Mouse (Mus musculus): ENCODE results near the gene Paqr8. TPM values are rescaled to one million over a fixed set of nuclear protein-coding genes. Genes with fewer than 3 reads are reported as not detected.
A peak's percentile ranks its signal among the peaks of the same experiment; 100 is the strongest.
"Not testable (repeated sequence)": the region's sequence is repeated elsewhere in the genome, so short reads cannot be mapped to it uniquely, and the experiment has no call there.

The Paqr8 gene
- polyA plus RNA-seq, 1 experiment from 2014 or later = 26.7 TPM

DNA sequence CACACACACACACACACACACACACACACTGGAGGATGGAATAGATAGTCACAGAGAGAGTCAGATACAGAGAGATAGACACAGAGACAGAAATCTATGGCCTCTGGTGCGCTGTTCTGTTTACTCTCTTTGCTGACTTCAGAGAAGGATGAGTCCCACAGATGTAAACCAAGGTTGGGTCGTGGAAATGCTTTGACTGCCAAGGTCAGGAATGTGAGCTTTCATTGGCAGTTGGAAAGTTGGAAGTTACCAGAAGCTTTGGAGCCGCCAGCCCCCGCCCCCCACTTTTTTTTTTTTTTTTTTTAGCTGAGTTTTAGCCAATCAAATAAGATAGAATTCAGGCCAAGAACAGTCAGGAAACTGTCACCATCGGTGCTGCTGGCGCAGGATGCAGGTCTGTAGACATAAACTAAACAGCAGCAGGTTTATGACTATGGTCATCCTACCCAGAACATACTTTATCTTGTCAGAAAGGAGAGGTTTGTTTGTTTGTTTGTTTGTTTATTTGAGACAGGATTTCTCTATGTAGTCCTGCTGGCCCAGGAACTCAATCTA, 27.2 kb downstream of the Paqr8 start:
- WGBS = 94% methylated on average over 6 of the region's 6 CpGs
- DNase-seq (no peak), ATAC-seq (ENCODE audit: low FRiP score, low TSS enrichment) (no peak)
- H3K4me3 ChIP-seq (replicated peaks; ENCODE audit: low read depth, low read length) = no peak overlapping the region
- H3K4me2 ChIP-seq (ENCODE audit: low read length) = no peak overlapping the region
- no peak overlapping the region for H3K27ac ChIP-seq (replicated peaks; ENCODE audit: low read depth, low read length)
- no peaks in the 10 kb centered on the region for H3K27me3 ChIP-seq (ENCODE audit: control insufficient read depth, insufficient read depth, low read length)
- no peaks in the 10 kb centered on the region for H3K4me1 ChIP-seq (ENCODE audit: control insufficient read depth, insufficient read depth, low read length)
- no peak overlapping the region for H3K9ac ChIP-seq (replicated peaks; ENCODE audit: low read length)
- H3K9me3 ChIP-seq (ENCODE audit: control insufficient read depth, low read length) = no peaks in the 10 kb centered on the region
- no peaks in the 10 kb centered on the region for H3K36me3 ChIP-seq (ENCODE audit: control insufficient read depth, insufficient read depth, low read length)

DNA sequence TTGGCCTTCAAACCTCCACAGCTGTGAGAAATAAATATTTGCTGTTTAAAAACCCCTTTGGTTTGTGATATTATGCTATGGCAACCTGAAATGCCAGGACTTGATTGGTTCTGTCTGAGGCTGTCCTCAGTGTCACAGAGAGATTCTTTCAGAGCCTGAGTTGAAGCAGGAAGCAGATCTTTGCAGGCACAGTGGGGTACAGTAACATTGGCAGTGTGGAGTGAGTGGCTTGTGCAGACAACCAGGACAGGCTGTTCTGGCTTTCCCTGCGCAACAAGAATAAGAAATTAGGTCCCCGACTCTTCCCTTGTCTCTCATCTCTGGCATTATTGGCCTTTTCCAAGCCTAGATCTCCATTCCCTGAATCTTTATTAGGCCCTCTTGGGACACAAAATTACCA, 29.3 kb downstream of the Paqr8 start:
- H3K36me3 ChIP-seq (ENCODE audit: control insufficient read depth, insufficient read depth, low read length) = no peaks in the 10 kb centered on the region
- no peak overlapping the region for H3K4me3 ChIP-seq (replicated peaks; ENCODE audit: low read depth, low read length)
- ATAC-seq (ENCODE audit: low FRiP score, low TSS enrichment) (no peak), DNase-seq (no peak)
- 0 out of 2 replicates have a peak, but pooled peaks cover 3% of the 10 kb centered on the region for H3K4me1 ChIP-seq (ENCODE audit: control insufficient read depth, insufficient read depth, low read length)
- H3K27ac ChIP-seq (replicated peaks; ENCODE audit: low read depth, low read length) = no peak overlapping the region
- WGBS = 82% methylated on average over 2 of the region's 2 CpGs
- H3K9me3 ChIP-seq (ENCODE audit: control insufficient read depth, low read length) = no peaks in the 10 kb centered on the region
- no peaks in the 10 kb centered on the region for H3K27me3 ChIP-seq (ENCODE audit: control insufficient read depth, insufficient read depth, low read length)
- no peak overlapping the region for H3K4me2 ChIP-seq (ENCODE audit: low read length)
- no peak overlapping the region for H3K9ac ChIP-seq (replicated peaks; ENCODE audit: low read length)

DNA sequence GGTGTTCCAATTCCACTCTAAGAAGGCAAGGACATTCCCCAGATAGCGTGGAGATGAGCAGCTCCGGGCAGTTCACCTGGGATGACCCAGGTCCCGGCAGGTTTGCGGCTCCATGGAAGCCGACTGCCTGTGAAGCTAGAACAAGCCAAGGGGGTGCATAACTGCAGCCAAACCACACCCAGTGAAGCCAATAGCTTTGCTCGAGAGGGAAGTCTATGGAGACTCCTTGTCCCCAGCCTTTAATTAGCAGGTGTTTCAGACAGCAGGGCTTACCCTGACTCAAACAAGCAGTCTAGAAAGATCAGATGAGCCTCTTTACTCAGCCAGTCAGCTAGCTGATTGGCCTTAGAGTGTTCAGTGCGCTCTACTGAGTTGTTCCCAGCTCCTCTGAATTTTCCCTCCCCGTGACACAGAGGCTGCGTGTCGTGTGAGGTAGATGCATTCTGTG, 30.7 kb downstream of the Paqr8 start:
- ATAC-seq (ENCODE audit: low FRiP score, low TSS enrichment) (no peak), DNase-seq (no peak)
- Histone ChIP-seq H3K27ac (replicated peaks; ENCODE audit: low read depth, low read length) (peak overlapping the region; percentile 2; the same call in 1 of the 2 replicates), H3K27me3 (ENCODE audit: control insufficient read depth, insufficient read depth, low read length) (no peaks in the 10 kb centered on the region), H3K4me1 (ENCODE audit: control insufficient read depth, insufficient read depth, low read length) (0 out of 2 replicates have a peak, but pooled peaks cover 3% of the 10 kb centered on the region), H3K4me2 (ENCODE audit: low read length) (no peak overlapping the region), H3K36me3 (ENCODE audit: control insufficient read depth, insufficient read depth, low read length) (no peaks in the 10 kb centered on the region), H3K9me3 (ENCODE audit: control insufficient read depth, low read length) (no peaks in the 10 kb centered on the region), H3K9ac (replicated peaks; ENCODE audit: low read length) (no peak overlapping the region), H3K4me3 (replicated peaks; ENCODE audit: low read depth, low read length) (no peak overlapping the region)
- WGBS = 77% methylated on average over 10 of the region's 10 CpGs

DNA sequence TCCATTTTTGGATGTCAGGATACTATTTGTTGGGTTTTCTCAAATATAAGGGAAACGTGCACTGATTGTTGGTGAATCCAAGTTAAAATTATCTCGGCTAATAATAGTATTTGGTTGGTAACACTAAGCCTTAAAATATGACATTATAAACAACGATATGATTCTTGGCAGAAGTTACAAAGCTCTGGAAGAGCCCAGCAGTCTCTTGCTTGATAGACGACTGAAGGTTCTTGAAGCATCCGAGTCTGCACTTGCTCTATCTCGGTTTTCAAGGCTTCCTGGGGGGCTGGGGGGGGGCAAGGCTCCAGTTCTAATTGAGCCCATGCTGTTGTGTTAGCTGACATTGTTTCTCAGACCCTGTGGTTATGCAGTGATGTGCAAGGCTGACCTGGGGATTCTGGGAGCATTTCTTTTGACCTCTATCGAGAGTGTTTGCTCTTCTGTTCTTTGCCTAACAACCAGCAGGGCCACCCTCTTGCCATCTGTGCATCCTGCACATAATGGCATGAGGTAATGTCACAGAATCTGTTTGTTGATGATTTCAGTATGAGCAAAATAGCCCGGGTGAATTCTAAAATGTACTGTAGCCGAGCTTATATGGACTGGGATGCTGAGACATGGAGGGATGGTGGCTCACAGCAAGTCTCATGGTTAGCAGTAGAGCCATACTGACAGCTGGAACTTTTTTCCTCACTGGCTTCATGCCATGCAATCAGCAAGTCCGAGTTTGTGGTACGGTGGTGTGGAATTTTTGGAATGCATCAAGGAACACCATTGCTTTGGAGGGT, 32.4 kb downstream of the Paqr8 start:
- Histone ChIP-seq H3K4me2 (ENCODE audit: low read length) (no peak overlapping the region), H3K9me3 (ENCODE audit: control insufficient read depth, low read length) (no peaks in the 10 kb centered on the region), H3K27ac (replicated peaks; ENCODE audit: low read depth, low read length) (0 out of 2 replicates have a peak overlapping the region, but pooled peaks have one; percentile 41), H3K9ac (replicated peaks; ENCODE audit: low read length) (no peak overlapping the region), H3K27me3 (ENCODE audit: control insufficient read depth, insufficient read depth, low read length) (no peaks in the 10 kb centered on the region), H3K36me3 (ENCODE audit: control insufficient read depth, insufficient read depth, low read length) (no peaks in the 10 kb centered on the region), H3K4me3 (replicated peaks; ENCODE audit: low read depth, low read length) (no peak overlapping the region), H3K4me1 (ENCODE audit: control insufficient read depth, insufficient read depth, low read length) (0 out of 2 replicates have a peak, but pooled peaks cover 3% of the 10 kb centered on the region)
- WGBS = 69% methylated on average over 11 of the region's 11 CpGs
- DNase-seq (no peak), ATAC-seq (ENCODE audit: low FRiP score, low TSS enrichment) (no peak)

DNA sequence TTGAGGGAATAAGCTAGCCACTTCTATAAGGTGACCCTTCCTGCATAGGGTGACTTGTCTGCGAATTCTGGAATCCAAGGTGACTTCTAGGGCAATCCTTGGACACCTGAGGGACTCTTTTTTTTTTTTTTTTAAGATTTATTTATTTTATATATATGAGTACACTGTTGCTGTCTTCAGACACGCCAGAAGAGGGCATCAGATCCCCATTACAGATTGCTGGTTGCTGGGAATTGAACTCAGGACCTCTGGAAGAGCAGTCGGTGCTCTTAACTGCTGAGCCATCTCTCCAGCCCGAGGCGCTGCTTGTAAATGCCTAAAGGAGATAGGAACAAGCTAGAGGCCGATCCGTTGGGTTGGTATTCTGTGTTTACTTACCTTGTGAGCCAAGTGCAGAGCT, 34.9 kb downstream of the Paqr8 start:
- ATAC-seq (ENCODE audit: low FRiP score, low TSS enrichment); H3K4me1 ChIP-seq (ENCODE audit: control insufficient read depth, insufficient read depth, low read length); DNase-seq; H3K9me3 ChIP-seq (ENCODE audit: control insufficient read depth, low read length); H3K27me3 ChIP-seq (ENCODE audit: control insufficient read depth, insufficient read depth, low read length); H3K36me3 ChIP-seq (ENCODE audit: control insufficient read depth, insufficient read depth, low read length); H3K9ac ChIP-seq (replicated peaks; ENCODE audit: low read length); H3K4me3 ChIP-seq (replicated peaks; ENCODE audit: low read depth, low read length); H3K4me2 ChIP-seq (ENCODE audit: low read length); H3K27ac ChIP-seq (replicated peaks; ENCODE audit: low read depth, low read length): not testable (repeated sequence)
- 86% methylated on average over 7 of the region's 7 CpGs for WGBS

DNA sequence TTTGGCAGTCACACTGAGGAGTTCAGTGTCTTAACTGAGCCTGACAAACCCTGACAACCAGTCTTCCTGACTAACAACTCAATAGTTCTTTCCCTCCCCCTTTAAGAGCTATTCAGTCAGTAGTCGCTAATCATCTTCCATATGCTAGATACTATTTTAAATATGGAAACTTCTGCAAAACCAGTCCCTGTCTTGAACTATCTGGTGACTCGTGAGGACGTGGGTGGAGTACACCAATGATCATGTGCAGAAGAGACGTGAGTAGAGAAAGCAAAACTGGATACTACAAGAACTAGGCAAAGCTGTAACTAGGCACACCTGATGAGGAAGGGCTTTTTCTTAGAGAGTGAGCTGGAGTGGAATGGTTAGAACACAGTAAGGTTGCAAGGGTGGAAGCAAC, 35.5 kb downstream of the Paqr8 start:
- no peaks in the 10 kb centered on the region for H3K9me3 ChIP-seq (ENCODE audit: control insufficient read depth, low read length)
- no peaks in the 10 kb centered on the region for H3K36me3 ChIP-seq (ENCODE audit: control insufficient read depth, insufficient read depth, low read length)
- DNase-seq = no peak
- H3K9ac ChIP-seq (replicated peaks; ENCODE audit: low read length) = no peak overlapping the region
- 97% methylated on average over 4 of the region's 4 CpGs for WGBS
- H3K27me3 ChIP-seq (ENCODE audit: control insufficient read depth, insufficient read depth, low read length) = no peaks in the 10 kb centered on the region
- no peak overlapping the region for H3K4me2 ChIP-seq (ENCODE audit: low read length)
- H3K4me3 ChIP-seq (replicated peaks; ENCODE audit: low read depth, low read length) = no peak overlapping the region
- H3K27ac ChIP-seq (replicated peaks; ENCODE audit: low read depth, low read length) = no peak overlapping the region
- 0 out of 2 replicates have a peak, but pooled peaks cover 3% of the 10 kb centered on the region for H3K4me1 ChIP-seq (ENCODE audit: control insufficient read depth, insufficient read depth, low read length)
- no peak for ATAC-seq (ENCODE audit: low FRiP score, low TSS enrichment)

DNA sequence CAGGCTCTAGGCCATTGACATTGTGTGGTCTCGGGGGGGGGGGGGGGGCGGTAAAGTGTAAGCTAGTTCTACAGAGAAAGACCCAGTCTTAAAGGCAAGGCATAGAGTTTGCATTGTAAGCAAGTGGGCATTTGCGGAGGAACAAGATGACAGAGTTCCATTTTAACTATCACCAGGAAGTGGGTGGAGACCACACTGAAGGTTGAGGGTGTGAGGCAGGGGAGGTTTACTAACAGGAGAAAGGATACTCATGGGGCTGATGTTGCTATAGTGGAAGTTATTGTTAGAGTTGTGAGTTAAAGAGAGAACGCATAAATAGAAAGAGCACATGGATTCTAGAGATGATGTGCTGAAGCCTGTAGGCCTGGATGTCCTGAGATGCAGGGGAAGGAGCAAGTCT, 36.0 kb downstream of the Paqr8 start:
- Histone ChIP-seq H3K4me3 (replicated peaks; ENCODE audit: low read depth, low read length) (no peak overlapping the region), H3K27ac (replicated peaks; ENCODE audit: low read depth, low read length) (no peak overlapping the region), H3K9ac (replicated peaks; ENCODE audit: low read length) (no peak overlapping the region), H3K36me3 (ENCODE audit: control insufficient read depth, insufficient read depth, low read length) (no peaks in the 10 kb centered on the region), H3K4me2 (ENCODE audit: low read length) (no peak overlapping the region), H3K4me1 (ENCODE audit: control insufficient read depth, insufficient read depth, low read length) (0 out of 2 replicates have a peak, but pooled peaks cover 3% of the 10 kb centered on the region), H3K9me3 (ENCODE audit: control insufficient read depth, low read length) (no peaks in the 10 kb centered on the region), H3K27me3 (ENCODE audit: control insufficient read depth, insufficient read depth, low read length) (no peaks in the 10 kb centered on the region)
- WGBS = 89% methylated on average over 4 of the region's 4 CpGs
- ATAC-seq (ENCODE audit: low FRiP score, low TSS enrichment) (no peak), DNase-seq (no peak)

DNA sequence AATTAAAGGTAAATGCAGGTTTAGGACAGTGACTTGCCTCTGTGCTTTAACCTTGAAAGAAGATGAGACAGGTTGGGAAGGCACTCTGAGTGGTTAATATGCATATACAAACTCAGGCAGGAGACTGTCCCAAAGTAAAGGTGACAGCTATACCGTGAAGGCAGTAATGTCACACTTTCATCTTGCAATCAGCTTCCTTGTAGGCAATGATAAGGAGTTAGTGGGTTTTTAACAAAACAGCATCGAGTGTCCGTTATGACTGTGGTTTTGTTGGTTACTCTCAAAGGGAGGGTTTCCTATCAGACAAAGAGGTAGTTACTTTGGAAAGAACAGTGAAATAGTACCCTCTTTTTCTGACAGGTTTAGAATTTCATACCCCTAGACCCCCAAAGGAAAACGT, 38.1 kb downstream of the Paqr8 start:
- H3K4me2 ChIP-seq (ENCODE audit: low read length) = no peak overlapping the region
- H3K36me3 ChIP-seq (ENCODE audit: control insufficient read depth, insufficient read depth, low read length) = no peaks in the 10 kb centered on the region
- no peak overlapping the region for H3K9ac ChIP-seq (replicated peaks; ENCODE audit: low read length)
- no peak for ATAC-seq (ENCODE audit: low FRiP score, low TSS enrichment)
- no peaks in the 10 kb centered on the region for H3K4me1 ChIP-seq (ENCODE audit: control insufficient read depth, insufficient read depth, low read length)
- 89% methylated on average over 4 of the region's 4 CpGs for WGBS
- H3K27ac ChIP-seq (replicated peaks; ENCODE audit: low read depth, low read length) = no peak overlapping the region
- no peaks in the 10 kb centered on the region for H3K27me3 ChIP-seq (ENCODE audit: control insufficient read depth, insufficient read depth, low read length)
- no peaks in the 10 kb centered on the region for H3K9me3 ChIP-seq (ENCODE audit: control insufficient read depth, low read length)
- H3K4me3 ChIP-seq (replicated peaks; ENCODE audit: low read depth, low read length) = no peak overlapping the region
- no peak for DNase-seq

DNA sequence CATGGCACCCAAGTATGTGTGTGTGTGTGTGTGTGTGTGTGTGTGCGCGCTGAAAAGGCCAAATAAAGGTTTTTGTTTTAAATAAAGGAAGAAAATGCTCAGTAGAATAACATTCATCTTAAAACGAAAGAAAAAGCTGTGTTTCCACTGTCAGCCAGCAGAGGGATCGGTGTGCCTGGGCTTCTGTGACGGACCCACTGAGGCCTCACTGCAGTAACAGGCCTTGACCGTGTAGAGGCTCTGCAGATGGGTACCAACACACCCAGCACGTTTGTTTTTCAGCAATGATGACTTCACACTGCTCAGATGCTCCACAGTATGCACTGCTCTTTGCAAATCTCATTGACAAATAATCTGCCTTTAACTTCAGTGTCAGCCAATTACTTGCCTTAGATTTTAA, 43.1 kb downstream of the Paqr8 start:
- Histone ChIP-seq H3K27me3 (ENCODE audit: control insufficient read depth, insufficient read depth, low read length) (no peaks in the 10 kb centered on the region), H3K9ac (replicated peaks; ENCODE audit: low read length) (no peak overlapping the region), H3K36me3 (ENCODE audit: control insufficient read depth, insufficient read depth, low read length) (peaks cover 22% of the 10 kb centered on the region; the same call in 1 of the 2 replicates), H3K9me3 (ENCODE audit: control insufficient read depth, low read length) (no peaks in the 10 kb centered on the region), H3K4me3 (replicated peaks; ENCODE audit: low read depth, low read length) (no peak overlapping the region), H3K4me1 (ENCODE audit: control insufficient read depth, insufficient read depth, low read length) (no peaks in the 10 kb centered on the region), H3K27ac (replicated peaks; ENCODE audit: low read depth, low read length) (no peak overlapping the region), H3K4me2 (ENCODE audit: low read length) (no peak overlapping the region)
- WGBS = 20% methylated on average over 7 of the region's 7 CpGs
- peak; percentile 77; the same call in 1 of the 2 replicates for ATAC-seq (ENCODE audit: low FRiP score, low TSS enrichment)
- DNase-seq = peak; percentile 79
